Mouse (Mus musculus): ENCODE results near the gene Msantd2.

The Msantd2 gene

GRCm38 (mm10) chr9:37569231-37569835, 80.2 kb downstream of the Msantd2 start:
- no peak for DNase-seq (ENCODE audit: low spot score)

DNA sequence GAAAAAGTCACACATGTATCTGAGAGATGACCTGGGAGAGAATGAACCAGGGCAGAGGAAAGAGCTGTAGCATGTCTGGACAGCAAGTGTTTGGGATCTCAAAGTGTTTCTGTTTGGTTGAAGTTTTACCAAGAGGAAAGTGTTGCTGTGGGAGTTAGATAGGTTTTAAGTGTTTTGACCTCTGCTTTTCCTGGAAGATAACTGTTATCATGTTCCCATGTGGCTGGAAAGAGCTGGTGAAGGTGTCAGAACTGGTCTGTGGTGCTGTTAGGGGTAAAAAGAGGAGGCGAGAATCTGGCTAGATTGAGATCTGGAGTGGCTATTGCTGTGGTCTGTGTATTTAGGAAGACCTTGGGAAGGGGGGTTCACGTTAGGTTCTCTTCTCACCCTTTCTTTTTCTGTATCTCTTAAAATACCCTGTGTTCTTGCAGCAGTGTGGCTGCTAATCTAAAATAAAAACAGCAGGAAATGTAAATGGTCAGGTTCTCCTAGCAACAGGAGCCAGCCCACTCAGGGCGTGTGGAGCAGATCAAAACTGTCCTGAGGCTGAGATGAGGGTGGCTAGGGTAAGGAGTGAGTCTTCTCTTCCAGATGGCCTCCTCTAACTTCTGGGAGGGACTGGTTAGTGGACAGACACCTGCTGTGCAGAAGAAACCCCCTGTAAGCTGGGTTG, 83.2 kb downstream of the Msantd2 start:
- no peak for DNase-seq (ENCODE audit: low spot score)

Data from spleen, adult 12 weeks (tissue).